Mouse (Mus musculus) embryonic facial prominence, embryonic 12.5 days (tissue): ENCODE results near the gene Fcho1. TPM values are rescaled to one million over a fixed set of nuclear protein-coding genes. Genes with fewer than 3 reads are reported as not detected.
A peak's percentile ranks its signal among the peaks of the same experiment; 100 is the strongest.
"Not testable (repeated sequence)": the region's sequence is repeated elsewhere in the genome, so short reads cannot be mapped to it uniquely, and the experiment has no call there.

Source experiments
- ATAC-seq: fragments of 200-750 bp; cut with Nextera tagmentation; 2 replicates; pipeline ENCODE4 v1.8.0; 2017; ENCODE audit not compliant: insufficient number of reproducible peaks, insufficient read depth, low FRiP score, low TSS enrichment
- H3K27ac ChIP-seq: fragments of 300-500 bp; sonication (generic); 2 replicates; pipeline ENCODE4 v1.5.1; 2016; ENCODE audit warnings: mild to moderate bottlenecking
- H3K27me3 ChIP-seq: fragments of 300-500 bp; sonication (generic); 2 replicates; pipeline ENCODE4 v1.6.1; 2016; ENCODE audit warnings: mild to moderate bottlenecking, moderate library complexity
- H3K36me3 ChIP-seq: fragments of 300-500 bp; sonication (generic); 2 replicates; pipeline ENCODE4 v1.6.1; 2016; ENCODE audit warnings: mild to moderate bottlenecking
- H3K4me1 ChIP-seq: fragments of 300-500 bp; sonication (generic); 2 replicates; pipeline ENCODE4 v1.6.1; 2016
- H3K4me2 ChIP-seq: fragments of 300-500 bp; sonication (generic); replicated peaks from 2 replicates; pipeline ENCODE4 v1.6.1; 2016; ENCODE audit warnings: mild to moderate bottlenecking, moderate library complexity
- H3K4me3 ChIP-seq: fragments of 300-500 bp; sonication (generic); 2 replicates; pipeline ENCODE4 v1.5.1; 2016; ENCODE audit warnings: mild to moderate bottlenecking
- H3K9ac ChIP-seq: fragments of 300-500 bp; sonication (generic); 2 replicates; pipeline ENCODE4 v1.6.1; 2016; ENCODE audit warnings: mild to moderate bottlenecking, moderate library complexity
- H3K9me3 ChIP-seq: fragments of 300-500 bp; sonication (generic); 2 replicates; pipeline ENCODE4 v1.6.1; 2016; ENCODE audit warnings: mild to moderate bottlenecking, moderate library complexity
- WGBS: fragments of 180-500 bp; shearing (Covaris S2); methylation state at CpG from one replicate; pipeline ENCODE4 v1.1.7; 2016; 5-methylcytosine and 5-hydroxymethylcytosine counted together
- polyA plus RNA-seq: library from polyadenylated mRNA; unstranded; fragments of >200 nt; fragmentation: Nextera tagmentation; extraction: Ambion mirVana; gene quantifications from 2 replicates; pipeline ENCODE4 v1.2.1, GENCODE M21; 2016

Gene Fcho1
- polyA plus RNA-seq, result 7.4 and 8.3 TPM in 2 replicates

GRCm38 (mm10) chr8:71725122-71725924 lies at the start of gene Fcho1:
Gene Fcho1, minus strand, starts transcription at chr8:71725716.
- Histone ChIP-seq H3K4me3 (peak within 1 kb of the TSS; percentile 51), H3K4me1 (peaks cover 14% of the 10 kb centered on the region), H3K9ac (peak within 1 kb of the TSS; percentile 54), H3K36me3 (no peaks in the 10 kb centered on the region), H3K9me3 (no peaks in the 10 kb centered on the region), H3K27me3 (peaks cover 33% of the 10 kb centered on the region), H3K4me2 (peak within 1 kb of the TSS; percentile 75), H3K27ac (no peak within 1 kb of the TSS)
- ATAC-seq, result peak; percentile 70
- WGBS, result 1% methylated on average over 33 of the region's 54 CpGs

GRCm38 (mm10) chr8:71771336-71771735 lies 45.8 kb upstream of the Fcho1 start:
- Histone ChIP-seq H3K27ac (no peak overlapping the region), H3K4me1 (no peaks in the 10 kb centered on the region), H3K27me3 (no peaks in the 10 kb centered on the region), H3K4me2 (no peak overlapping the region), H3K36me3 (no peaks in the 10 kb centered on the region), H3K4me3 (no peak overlapping the region), H3K9me3 (0 out of 2 replicates have a peak, but pooled peaks cover 9% of the 10 kb centered on the region), H3K9ac (no peak overlapping the region)
- 91% methylated on average over 14 of the region's 15 CpGs for WGBS
- no peak for ATAC-seq

GRCm38 (mm10) chr8:71758816-71759215 lies 33.3 kb upstream of the Fcho1 start:
- Histone ChIP-seq H3K4me3 (no peak overlapping the region), H3K27me3 (no peaks in the 10 kb centered on the region), H3K9ac (no peak overlapping the region), H3K4me2 (no peak overlapping the region), H3K36me3 (no peaks in the 10 kb centered on the region), H3K27ac (no peak overlapping the region), H3K9me3 (no peaks in the 10 kb centered on the region), H3K4me1 (no peaks in the 10 kb centered on the region)
- ATAC-seq, result no peak
- WGBS, result 85% methylated on average over 3 of the region's 3 CpGs

GRCm38 (mm10) chr8:71752881-71753552 lies 27.5 kb upstream of the Fcho1 start:
- H3K27me3 ChIP-seq, result not testable (repeated sequence)

GRCm38 (mm10) chr8:71752263-71752662 lies 26.7 kb upstream of the Fcho1 start:
- not testable (repeated sequence) for ATAC-seq, H3K36me3 ChIP-seq, H3K9ac ChIP-seq, H3K4me2 ChIP-seq, H3K27ac ChIP-seq, H3K4me3 ChIP-seq, H3K4me1 ChIP-seq, H3K27me3 ChIP-seq, H3K9me3 ChIP-seq

More at GRCm38 (mm10) chr8:71752881-71753552, 27.5 kb upstream of the Fcho1 start:
- not testable (repeated sequence) for ATAC-seq, H3K9ac ChIP-seq, H3K27ac ChIP-seq, H3K9me3 ChIP-seq, H3K4me3 ChIP-seq, H3K36me3 ChIP-seq, H3K4me2 ChIP-seq, H3K4me1 ChIP-seq
- 69% methylated on average over 7 of the region's 7 CpGs for WGBS

GRCm38 (mm10) chr8:71751337-71751886 lies 25.9 kb upstream of the Fcho1 start:
- not testable (repeated sequence) for H3K27ac ChIP-seq, H3K36me3 ChIP-seq, H3K4me3 ChIP-seq, ATAC-seq, H3K9me3 ChIP-seq, H3K4me1 ChIP-seq, H3K9ac ChIP-seq, H3K4me2 ChIP-seq, H3K27me3 ChIP-seq
- WGBS, result 61% methylated on average over 2 of the region's 2 CpGs

- not testable (repeated sequence) for H3K4me1 ChIP-seq, H3K9me3 ChIP-seq, H3K36me3 ChIP-seq, H3K4me3 ChIP-seq, ATAC-seq, H3K4me2 ChIP-seq, H3K9ac ChIP-seq, H3K27me3 ChIP-seq, H3K27ac ChIP-seq
- WGBS, result 84% methylated on average over 6 of the region's 6 CpGs
These were observed 24.0 kb upstream of the Fcho1 start for GRCm38 (mm10) chr8:71749321-71750075.

GRCm38 (mm10) chr8:71747082-71747481 lies 21.6 kb upstream of the Fcho1 start:
- not testable (repeated sequence) for H3K27ac ChIP-seq, H3K27me3 ChIP-seq, H3K4me2 ChIP-seq, H3K4me3 ChIP-seq, ATAC-seq, H3K9ac ChIP-seq, H3K36me3 ChIP-seq, H3K9me3 ChIP-seq, H3K4me1 ChIP-seq

GRCm38 (mm10) chr8:71745322-71745721 lies 19.8 kb upstream of the Fcho1 start:
- Histone ChIP-seq H3K9ac (no peak overlapping the region), H3K4me1 (peaks cover 5% of the 10 kb centered on the region; the same call in 1 of the 2 replicates), H3K9me3 (no peaks in the 10 kb centered on the region), H3K27ac (no peak overlapping the region), H3K36me3 (no peaks in the 10 kb centered on the region), H3K4me2 (no peak overlapping the region), H3K27me3 (0 out of 2 replicates have a peak, but pooled peaks cover 3% of the 10 kb centered on the region), H3K4me3 (no peak overlapping the region)
- no peak for ATAC-seq
- WGBS, result 79% methylated on average over 1 of the region's 1 CpGs

GRCm38 (mm10) chr8:71742783-71743182 lies 17.3 kb upstream of the Fcho1 start:
- no peak overlapping the region for H3K4me3 ChIP-seq
- no peak overlapping the region for H3K4me2 ChIP-seq
- peaks cover 5% of the 10 kb centered on the region; the same call in 1 of the 2 replicates for H3K4me1 ChIP-seq
- 0 out of 2 replicates have a peak, but pooled peaks cover 3% of the 10 kb centered on the region for H3K27me3 ChIP-seq
- no peak overlapping the region for H3K9ac ChIP-seq
- H3K27ac ChIP-seq, result no peak overlapping the region
- no peaks in the 10 kb centered on the region for H3K36me3 ChIP-seq
- ATAC-seq, result no peak
- H3K9me3 ChIP-seq, result no peaks in the 10 kb centered on the region
- WGBS, result 62% methylated on average over 2 of the region's 2 CpGs

- no peaks in the 10 kb centered on the region for H3K9me3 ChIP-seq
- H3K27ac ChIP-seq, result no peak overlapping the region
- 3% methylated on average over 19 of the region's 19 CpGs for WGBS
- no peak overlapping the region for H3K4me3 ChIP-seq
- ATAC-seq, result peak; percentile 42; the same call in 1 of the 2 replicates
- no peaks in the 10 kb centered on the region for H3K36me3 ChIP-seq
- H3K4me1 ChIP-seq, result peaks cover 5% of the 10 kb centered on the region; the same call in 1 of the 2 replicates
- H3K4me2 ChIP-seq, result peak overlapping the region; percentile 39
- no peak overlapping the region for H3K9ac ChIP-seq
- 0 out of 2 replicates have a peak, but pooled peaks cover 3% of the 10 kb centered on the region for H3K27me3 ChIP-seq
These were observed 16.2 kb upstream of the Fcho1 start for GRCm38 (mm10) chr8:71741687-71742114.
